Comparison of ENCODE assay signal across 23 mouse cellular contexts in the genomic region with DNA sequence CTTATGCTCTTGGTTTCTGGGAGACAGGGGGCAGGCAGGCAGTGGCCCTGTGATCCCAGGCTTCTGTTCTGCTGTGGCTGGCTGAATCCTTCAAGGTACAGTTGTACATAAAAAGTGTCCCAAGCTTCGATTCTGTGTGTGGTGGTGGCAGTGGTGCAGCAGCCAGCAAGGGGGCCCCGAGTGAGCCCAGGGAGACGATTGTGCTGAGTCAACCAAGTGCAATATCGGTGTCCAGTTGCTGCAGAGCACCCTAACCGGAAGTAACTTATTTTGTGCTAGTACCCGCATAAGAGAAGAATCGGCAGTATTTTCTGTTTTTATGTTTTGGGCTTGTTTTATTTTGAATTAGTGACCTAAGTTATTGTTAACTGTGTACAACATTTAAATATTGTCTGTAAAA. TPM values are rescaled to one million over a fixed set of nuclear protein-coding genes. Genes with fewer than 3 reads are reported as not detected.
A peak's percentile ranks its signal among the peaks of the same experiment; 100 is the strongest.
DNase-seq lines count a peak whose midpoint lies in the region; ATAC-seq and TF ChIP-seq lines count a peak whose summit lies in the region.
"Had no signal": no experiment of that assay in that cellular context is flagged by ENCODE, and none has a peak within 500 bp of the region (broad histone marks: within the 10 kb centered on the region; RNA-seq: fewer than 3 reads in every experiment).

No protein-coding gene starts in this region.

- in situ Hi-C loops in CH12.LX (cut with MboI; ENCODE audit: low pct_ligation_motif_present, low pct_unique_long_range_greater_than_20kb, low sequenced_read_pairs), result no loop called here

- H3K36me3 ChIP-seq in liver, embryonic 12.5 days, result peaks cover 5% of the 10 kb centered on the region; the same call in 1 of the 2 replicates
- no peaks in the 10 kb centered on the region for H3K36me3 ChIP-seq in CH12.LX (replicated peaks in 1 of 2; ENCODE audit: control insufficient read depth in 1 of 2, insufficient read depth in 1 of 2, low read length in 1 of 2)
- H3K36me3 ChIP-seq: forebrain, embryonic 10.5 days; intestine, embryonic 15.5 days had no signal

- ATAC-seq in liver, embryonic 12.5 days, result no peak
- peak; percentile 35; the same call in 1 of the 2 replicates for ATAC-seq in megakaryocyte, adult 5-6 weeks (ENCODE audit: poor library complexity, severe bottlenecking)
- no peak for ATAC-seq in erythroid progenitor cell, adult 5-6 weeks (replicated peaks; ENCODE audit: low FRiP score, poor library complexity, severe bottlenecking)
- ATAC-seq: forebrain, embryonic 14.5 days; intestine, embryonic 15.5 days had no signal

- no peak for TF ChIP-seq RAD21 in CH12.LX (IDR thresholded peaks at IDR 0.05; ENCODE audit: low read depth, low read length)

- no peaks in the 10 kb centered on the region for H3K79me2 ChIP-seq in CH12.LX (replicated peaks; ENCODE audit: control insufficient read depth, extremely low read depth, insufficient read depth, poor library complexity, severe bottlenecking)

- H3K27me3 ChIP-seq in liver, embryonic 12.5 days (replicated peaks), result peaks cover 45% of the 10 kb centered on the region
- H3K27me3 ChIP-seq in CH12.LX (replicated peaks), result peaks cover 30% of the 10 kb centered on the region

- peak overlapping the region; percentile 82 for H3K27ac ChIP-seq in gastrocnemius, adult 2 months
- no peak overlapping the region for H3K27ac ChIP-seq in liver, embryonic 12.5 days
- H3K27ac ChIP-seq in CH12.LX (ENCODE audit: insufficient read depth, low read depth), result no peak overlapping the region
- H3K27ac ChIP-seq: forebrain, embryonic 10.5 days; hindbrain, embryonic 14.5 days; intestine, embryonic 15.5 days had no signal

- H3K4me2 ChIP-seq in liver, embryonic 12.5 days, result no peak overlapping the region
- H3K4me2 ChIP-seq in CH12.LX (ENCODE audit: insufficient read depth, low read depth, poor library complexity, severe bottlenecking), result no peak overlapping the region; the same call in 1 of the 2 replicates
- H3K4me2 ChIP-seq: hindbrain, embryonic 14.5 days; intestine, embryonic 15.5 days had no signal

- H3K9me3 ChIP-seq in liver, embryonic 12.5 days (replicated peaks), result no peaks in the 10 kb centered on the region
- H3K9me3 ChIP-seq in CH12.LX (replicated peaks; ENCODE audit: low read length), result no peaks in the 10 kb centered on the region
- H3K9me3 ChIP-seq: forebrain, embryonic 10.5 days; intestine, embryonic 15.5 days had no signal

- intact Hi-C loops in gastrocnemius, adult 2 months (cut with DNase I), result no loop called here

- H3K4me1 ChIP-seq in liver, embryonic 12.5 days, result peaks cover 48% of the 10 kb centered on the region
- peaks cover 0 to 17% of the 10 kb centered on the region in 2 experiments; a peak in 3 of 4 replicates for H3K4me1 ChIP-seq in CH12.LX (ENCODE audit: control insufficient read depth in 1 of 2, insufficient read depth in 2 of 2)

- H3K9ac ChIP-seq in liver, embryonic 12.5 days, result no peak overlapping the region
- 0 out of 2 replicates have a peak overlapping the region, but pooled peaks have one; percentile 7 for H3K9ac ChIP-seq in CH12.LX (ENCODE audit: insufficient read depth, low read depth)
- H3K9ac ChIP-seq: hindbrain, embryonic 14.5 days; intestine, embryonic 15.5 days had no signal

- no peak for TF ChIP-seq EP300 in CH12.LX (IDR thresholded peaks at IDR 0.05; ENCODE audit: low read length)

- TF ChIP-seq POLR2A in CH12.LX (IDR thresholded peaks at IDR 0.05; ENCODE audit: low read depth, low read length), result no peak

- whole genome bisulfite sequencing in liver, embryonic 12.5 days (ENCODE audit: insufficient replicate concordance), result 24% methylated on average over 7 of the region's 7 CpGs

- dilution Hi-C loops in CH12.LX (cut with MboI; ENCODE audit: extremely low pct_ligation_motif_present, extremely low pct_unique_long_range_greater_than_20kb, low sequenced_read_pairs), result no loop called here

- peak overlapping the region; percentile 45 for H3K4me3 ChIP-seq in gastrocnemius, adult 2 months
- no peak overlapping the region for H3K4me3 ChIP-seq in liver, embryonic 12.5 days
- no peak overlapping the region for H3K4me3 ChIP-seq in CH12.LX (replicated peaks in 1 of 3; ENCODE audit: low read depth in 2 of 3, low read length in 2 of 3, poor library complexity in 1 of 3)
- H3K4me3 ChIP-seq: forebrain, embryonic 10.5 days; intestine, embryonic 15.5 days had no signal

- DNase-seq in gastrocnemius, adult 2 months, result no peak
- no peak for DNase-seq in gastrocnemius, postnatal 10 days
- DNase-seq in liver (peak; percentile 35), CH12.LX (ENCODE audit: extremely low read depth) (no peak)
- DNase-seq in right cerebral cortex, adult 2 months (ENCODE audit: low spot score in 2 of 2), result no peak
- DNase-seq: cerebellum, adult 11-12 months; cerebellum, adult 9-10 months; cerebellum, postnatal 25 days had no signal

- TF ChIP-seq CTCF in gastrocnemius, adult 2 months (IDR thresholded peaks at IDR 0.05), result no peak
- TF ChIP-seq CTCF in CH12.LX (conservative IDR thresholded peaks at IDR 0.05 in 1 of 2, IDR thresholded peaks at IDR 0.05 in 1 of 2; ENCODE audit: low read depth in 2 of 2, low read length in 2 of 2), result no peak

TF ChIP-seq in CH12.LX, 34 proteins besides CTCF, POLR2A, EP300 and RAD21:
- TF ChIP-seq NELFE (IDR thresholded peaks at IDR 0.05; ENCODE audit: low read depth, low read length), result no peak
- TF ChIP-seq HCFC1 (IDR thresholded peaks at IDR 0.05; ENCODE audit: low read depth, low read length), result no peak
- no peak for TF ChIP-seq SMC3 (IDR thresholded peaks at IDR 0.05; ENCODE audit: low read depth, low read length)
- 0 out of 2 replicates have a peak, but pooled peaks have one; percentile 31 for TF ChIP-seq ELF1 (IDR thresholded peaks at IDR 0.05; ENCODE audit: low read depth, low read length)
- no peak for TF ChIP-seq MAZ (IDR thresholded peaks at IDR 0.05; ENCODE audit: low read depth, low read length)
- TF ChIP-seq RCOR1 (conservative IDR thresholded peaks at IDR 0.05; ENCODE audit: low read depth, low read length), result no peak
- TF ChIP-seq MXI1 (IDR thresholded peaks at IDR 0.05; ENCODE audit: low read depth, low read length), result no peak
- peak; percentile 57; the same call in 1 of the 2 replicates for TF ChIP-seq MAFK (IDR thresholded peaks at IDR 0.05; ENCODE audit: insufficient replicate concordance, low read length)
- no peak for TF ChIP-seq ETS1 (conservative IDR thresholded peaks at IDR 0.05; ENCODE audit: low read depth, low read length)
- TF ChIP-seq BHLHE40 (IDR thresholded peaks at IDR 0.05; ENCODE audit: low read depth, low read length), result no peak
- TF ChIP-seq ZMIZ1 (IDR thresholded peaks at IDR 0.05; ENCODE audit: low read depth, low read length), result no peak
- TF ChIP-seq GABPA (IDR thresholded peaks at IDR 0.05; ENCODE audit: insufficient replicate concordance, low read depth, low read length), result no peak
- TF ChIP-seq TBP (conservative IDR thresholded peaks at IDR 0.05; ENCODE audit: low read depth, low read length), result no peak
- TF ChIP-seq PAX5 (IDR thresholded peaks at IDR 0.05; ENCODE audit: low read length), result no peak
- TF ChIP-seq ZC3H11A (IDR thresholded peaks at IDR 0.05; ENCODE audit: low read depth, low read length), result no peak

RNA-seq across cellular contexts. Expression of gene Gata2, which starts 12.9 kb away (rescaled TPM):
- total RNA-seq in gastrocnemius, adult 2 months (2021), result 1 to 10 TPM; 4.4 to 9.9 TPM
- 1 to 10 TPM; 5.7 to 6.0 TPM for total RNA-seq in gastrocnemius, postnatal 10 days (2021)
- 13.3 and 15.7 TPM in 2 replicates for polyA plus RNA-seq in liver, embryonic 12.5 days (2016; fragmentation: Nextera tagmentation; extraction: Ambion mirVana)
- total RNA-seq in CH12.LX (2012; rRNA removed) (not detected in 2 replicates), CH12.LX (2014; rRNA removed) (not detected in 2 replicates)
- polyA plus RNA-seq in CH12.LX (2012; ENCODE audit: insufficient read length, low read depth), result not detected in 2 replicates
- total RNA-seq in megakaryocyte, adult 5-6 weeks (2015), result 21.4 and 22.3 TPM in 2 replicates
- total RNA-seq in megakaryocyte, adult 5-6 weeks (2017), result 11.3 and 13.5 TPM in 2 replicates
- 8.8 and 23.1 TPM in 2 replicates for total RNA-seq in erythroid progenitor cell, adult 5-6 weeks (2015; ENCODE audit: low replicate concordance)
- 2.6 and 3.3 TPM in 2 replicates for total RNA-seq in erythroid progenitor cell, adult 5-6 weeks (2017; ENCODE audit: low replicate concordance)

RNA-seq across cellular contexts. Expression of gene Dnajb8, which starts 15.5 kb away (rescaled TPM):
- total RNA-seq in gastrocnemius, adult 2 months (2021), result not detected
- total RNA-seq in gastrocnemius, postnatal 10 days (2021), result not detected
- not detected in 2 replicates for polyA plus RNA-seq in liver, embryonic 12.5 days (2016; fragmentation: Nextera tagmentation; extraction: Ambion mirVana)
- not detected in 2 replicates for total RNA-seq in CH12.LX (2012; rRNA removed)
- total RNA-seq in CH12.LX (2014; rRNA removed), result not detected in 2 replicates
- not detected in 2 replicates for polyA plus RNA-seq in CH12.LX (2012; ENCODE audit: insufficient read length, low read depth)
- not detected in 2 replicates for total RNA-seq in megakaryocyte, adult 5-6 weeks (2015)
- total RNA-seq in megakaryocyte, adult 5-6 weeks (2017), result not detected in 2 replicates
- not detected in 2 replicates for total RNA-seq in erythroid progenitor cell, adult 5-6 weeks (2015; ENCODE audit: low replicate concordance)
- total RNA-seq in erythroid progenitor cell, adult 5-6 weeks (2017; ENCODE audit: low replicate concordance), result not detected in 2 replicates
- total RNA-seq: adrenal gland, postnatal 14 days; ES-E14; gastrocnemius, adult 8-10 months; heart, postnatal 10 days; heart, postnatal 4 days had no signal
- polyA plus RNA-seq: cortical plate, adult 2 months; embryonic facial prominence, embryonic 14.5 days; forebrain, embryonic 10.5 days; forebrain, embryonic 14.5 days; heart, embryonic 14.5 days; hindbrain, embryonic 14.5 days; intestine, embryonic 15.5 days had no signal
